Mouse (Mus musculus) R1 (cell line): ENCODE measurements around the gene Dennd2a.

Experiments
- DNase-seq: peaks from one replicate; pipeline ENCODE4 v3.0.0-alpha.2; 2018; ENCODE audit warnings: low read depth, low spot score

The Dennd2a gene

DNA sequence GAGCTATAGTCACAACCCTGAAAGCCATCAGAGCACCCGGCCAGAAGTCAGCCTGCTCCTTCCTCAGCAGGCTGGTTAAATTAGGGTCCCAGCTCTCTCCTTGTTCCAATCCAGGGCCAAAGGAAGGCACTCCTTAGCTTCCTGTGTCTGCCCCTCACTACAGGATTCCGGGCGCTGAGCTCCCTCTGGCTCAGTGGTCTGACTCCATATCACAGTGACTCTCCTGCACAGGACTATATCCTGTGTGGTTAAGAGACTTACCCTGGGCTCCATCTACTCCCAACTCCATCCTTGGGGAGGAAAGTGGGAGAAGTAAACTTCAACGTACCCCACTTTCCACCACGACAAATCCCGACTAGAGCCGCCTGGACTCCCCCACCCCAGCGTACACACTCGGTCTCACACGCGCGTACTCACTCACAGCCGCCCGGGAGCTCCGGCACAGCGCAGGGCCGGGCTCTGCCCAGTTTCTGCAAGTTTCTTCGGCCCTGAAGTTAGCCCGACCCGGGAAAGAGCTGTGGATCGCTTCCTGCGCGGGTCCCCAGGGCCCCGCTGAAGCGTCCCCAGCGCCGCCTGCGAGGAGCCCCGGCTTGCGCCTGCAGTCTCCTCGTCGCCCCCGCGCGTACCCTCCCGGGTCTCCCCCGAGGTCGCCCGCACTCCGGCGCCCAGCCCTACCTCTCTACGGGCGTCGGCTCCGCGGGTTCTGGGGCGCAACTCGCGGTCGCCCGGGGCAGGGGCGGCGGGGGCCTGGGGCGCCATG is 587 bp downstream of the Dennd2a start:
- DNase-seq: peak; percentile 78

DNA sequence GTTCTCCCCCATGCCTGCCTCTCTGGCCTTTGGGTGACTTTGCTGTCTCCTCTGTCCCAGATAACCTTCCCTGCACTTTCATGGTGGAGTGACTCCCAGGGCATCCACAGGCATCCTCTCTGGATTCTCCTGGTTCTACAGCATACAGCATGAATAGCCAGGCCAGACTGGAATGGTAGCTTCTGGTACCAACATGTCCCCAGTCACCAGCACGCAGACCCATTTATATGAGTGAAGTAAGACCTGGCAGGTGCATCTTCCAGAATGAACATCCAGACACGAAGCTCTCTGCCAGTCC is 2.1 kb downstream of the Dennd2a start:
- no peak for DNase-seq

DNA sequence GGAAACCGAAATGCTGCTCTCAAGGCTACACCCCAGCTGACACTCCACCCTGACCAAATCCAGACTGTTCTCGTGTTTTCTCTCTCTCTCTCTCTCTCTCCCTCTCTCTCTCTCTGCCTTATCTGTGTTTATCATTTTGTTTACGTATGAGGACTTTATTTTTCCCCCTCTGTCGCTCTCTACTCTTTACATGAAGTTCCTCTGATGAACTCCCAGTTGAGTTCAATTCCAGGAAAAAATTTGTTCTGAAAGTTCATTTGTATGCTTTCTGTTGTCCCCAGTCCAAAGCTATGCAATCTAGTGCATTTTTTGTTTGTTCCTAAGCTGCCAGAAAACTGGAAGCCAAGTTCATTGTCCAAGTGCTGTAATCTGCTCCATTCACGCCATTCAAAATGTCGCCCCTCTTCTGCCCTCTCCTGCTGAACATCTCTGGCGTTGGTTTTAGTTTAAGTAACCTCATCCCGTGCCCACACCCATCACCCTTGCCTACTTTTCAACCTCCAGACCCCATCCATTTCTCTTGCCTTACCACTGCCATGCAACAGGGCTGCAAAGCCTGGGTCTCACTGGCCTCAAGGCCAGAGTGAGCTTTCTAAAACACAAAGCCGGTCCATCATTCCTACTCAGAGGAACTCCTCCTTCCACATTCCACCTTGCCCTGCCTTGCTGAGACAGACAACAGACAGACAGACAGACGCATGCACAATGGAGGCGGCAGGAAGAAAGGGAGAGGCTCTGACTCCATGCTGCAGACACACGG is 2.6 kb downstream of the Dennd2a start:
- peak; percentile 67 for DNase-seq

DNA sequence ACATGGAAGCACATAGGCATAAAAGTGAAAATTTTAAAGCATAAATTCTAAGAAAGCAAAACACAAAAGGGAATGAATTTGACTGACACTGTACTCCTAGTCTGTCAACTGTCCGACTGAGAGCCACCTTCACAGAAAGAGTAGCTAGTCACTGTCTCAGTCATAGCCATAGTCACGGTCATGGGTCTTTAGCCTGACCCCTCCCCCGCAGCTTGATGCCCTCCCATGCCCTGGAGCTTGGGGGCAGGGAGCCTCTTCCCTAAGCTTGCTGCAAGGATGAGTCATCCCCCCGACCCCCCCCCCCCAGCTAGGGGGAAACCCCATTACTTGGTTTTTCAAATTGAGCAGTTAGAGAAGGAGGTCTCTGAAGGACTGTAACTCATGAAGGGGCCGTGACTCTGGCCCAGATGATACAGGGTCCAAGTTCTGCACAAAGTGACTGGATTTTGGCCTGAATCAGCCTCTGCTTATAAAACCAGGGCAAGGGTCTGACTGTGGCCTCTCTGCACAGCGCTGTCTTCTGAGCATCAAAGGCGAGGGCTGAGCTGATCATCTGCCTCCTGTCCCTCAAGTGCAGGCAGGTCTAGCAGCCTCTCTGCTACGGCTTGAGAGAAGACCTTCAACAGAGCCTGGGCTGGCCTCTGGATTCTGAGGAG is 5.6 kb downstream of the Dennd2a start:
- no peak for DNase-seq

DNA sequence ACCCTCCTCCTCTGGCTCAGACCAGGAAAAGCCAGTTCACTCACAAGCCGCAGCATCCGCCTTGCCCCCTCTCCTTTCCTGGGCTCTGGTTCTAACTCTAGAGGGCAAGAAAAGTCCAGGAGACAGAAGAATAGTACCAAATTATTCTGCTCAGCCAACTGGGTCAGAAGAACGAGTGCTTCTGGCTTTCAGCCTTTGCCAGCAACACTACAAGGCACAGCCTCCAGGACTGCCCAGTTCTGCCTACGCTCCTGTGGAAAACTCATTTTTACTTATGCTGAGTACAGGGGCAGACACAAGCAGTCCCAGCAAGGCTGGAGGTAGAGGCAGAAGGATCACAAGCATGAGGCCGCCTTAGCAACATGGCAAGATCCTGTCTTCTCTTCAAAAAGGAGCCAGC is 9.6 kb downstream of the Dennd2a start:
- no peak for DNase-seq

DNA sequence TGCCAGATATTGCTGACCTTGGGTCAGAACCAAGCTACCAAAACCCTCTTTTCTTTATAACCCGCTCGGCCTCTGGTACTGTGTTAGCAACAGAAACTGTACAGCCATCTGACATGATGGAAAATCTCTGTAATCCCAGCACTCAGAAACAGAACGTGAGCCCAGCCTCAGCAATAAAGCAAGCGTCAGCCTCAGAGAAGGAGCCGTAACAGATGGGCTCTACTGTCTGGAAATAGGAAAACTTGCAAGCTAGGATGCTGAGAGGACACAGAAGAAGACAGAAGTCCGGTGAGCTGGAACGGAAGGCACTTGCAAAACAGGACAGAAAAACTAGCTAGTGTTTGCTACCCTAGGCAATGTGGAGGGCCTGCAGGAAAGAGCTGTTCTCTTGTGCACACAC is 12.2 kb downstream of the Dennd2a start:
- DNase-seq: no peak

DNA sequence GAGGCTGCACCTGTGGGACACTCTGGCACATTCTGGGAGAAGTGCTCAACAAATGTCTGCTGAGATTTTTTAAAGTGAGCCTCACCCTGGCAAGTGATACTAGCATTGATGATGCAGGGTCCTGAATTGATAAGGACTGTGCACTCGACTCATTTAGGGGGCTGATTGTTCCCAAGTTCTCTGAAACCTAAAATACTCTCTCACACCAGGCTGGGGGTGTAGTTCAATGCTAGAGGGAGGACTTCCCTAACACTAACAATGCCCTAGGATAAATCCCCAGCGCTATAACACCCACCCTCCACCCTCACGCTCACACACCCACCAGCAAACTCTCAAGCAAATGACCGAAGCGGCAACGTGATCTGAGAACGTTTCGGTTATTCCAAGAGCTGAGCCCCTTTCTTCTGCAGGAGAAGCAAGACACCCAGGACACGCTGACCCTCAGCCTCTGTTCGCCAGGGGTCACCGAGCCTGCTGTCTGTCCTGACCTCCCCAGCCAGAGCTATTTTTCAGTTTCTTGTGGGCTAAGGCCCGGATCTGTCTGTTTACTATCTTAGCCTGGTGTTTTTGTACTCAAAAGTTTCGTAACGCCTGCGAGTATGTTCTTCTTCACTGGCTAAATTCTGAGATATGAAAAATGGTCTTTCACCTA is 13.8 kb downstream of the Dennd2a start:
- DNase-seq: no peak

DNA sequence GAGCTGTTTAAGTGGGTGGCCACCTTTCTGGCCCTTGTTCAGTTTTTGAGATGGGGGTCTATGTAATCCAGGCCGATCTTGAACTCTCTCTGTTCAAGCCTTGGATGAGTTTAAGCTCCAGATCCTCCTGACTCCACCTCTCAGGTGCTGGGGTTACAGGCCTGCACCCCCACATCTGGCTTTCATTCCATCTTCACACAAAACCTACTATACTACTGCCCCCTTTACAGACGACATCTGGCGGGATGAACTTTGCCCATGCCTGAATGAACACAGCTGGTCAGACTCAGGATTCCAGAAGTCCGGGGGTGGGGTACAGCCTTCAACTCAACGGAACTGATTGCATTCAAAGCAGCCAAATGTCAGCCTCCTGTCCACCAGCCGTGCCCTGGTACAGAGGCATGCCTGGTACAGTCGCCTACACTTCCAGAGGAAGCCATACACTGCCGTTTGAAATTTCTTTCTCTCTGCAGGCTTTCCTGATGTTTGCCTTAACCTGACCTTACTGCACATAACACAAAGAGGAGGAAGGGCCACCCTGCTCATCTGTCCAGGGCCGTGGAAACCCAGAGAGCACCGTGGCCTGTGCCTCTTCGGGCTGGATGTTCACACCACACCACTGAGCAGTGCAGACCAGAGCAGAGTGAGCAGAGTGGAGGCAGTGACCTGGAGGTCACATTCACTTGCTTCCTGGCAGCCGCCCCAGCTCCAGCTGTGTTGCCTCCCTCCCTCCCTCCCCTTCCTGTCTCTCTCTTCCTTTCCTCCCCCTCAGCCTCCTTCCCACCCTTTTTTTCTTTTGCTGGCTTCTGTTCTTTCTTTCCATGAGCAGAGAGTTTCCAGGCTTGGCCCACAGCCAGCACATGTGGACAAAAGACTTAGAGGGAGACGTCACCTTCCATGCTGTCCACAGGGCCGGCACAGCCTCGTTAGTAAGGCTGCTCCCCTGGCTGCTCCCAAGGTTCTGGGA is 14.8 kb downstream of the Dennd2a start:
- DNase-seq: peak; percentile 80

DNA sequence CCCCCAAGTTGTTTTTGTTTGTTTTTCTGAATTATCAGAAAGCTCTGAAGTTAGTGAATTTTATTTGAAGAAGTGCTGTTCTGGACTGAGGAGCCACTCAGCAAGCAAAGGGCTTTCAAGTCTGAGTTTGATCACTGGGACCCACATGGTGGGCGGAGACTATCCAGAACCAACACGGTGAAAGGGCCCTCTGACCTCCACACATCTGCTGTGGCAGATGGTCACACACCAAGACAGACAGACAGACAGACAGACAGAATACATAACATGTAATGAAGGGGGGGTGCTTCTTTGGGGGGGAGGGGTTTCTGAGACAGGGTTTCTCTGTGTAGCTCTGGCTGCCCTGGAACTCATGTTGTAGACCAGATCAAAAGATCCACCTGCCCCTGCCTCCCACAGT is 17.1 kb downstream of the Dennd2a start:
- DNase-seq: no peak

DNA sequence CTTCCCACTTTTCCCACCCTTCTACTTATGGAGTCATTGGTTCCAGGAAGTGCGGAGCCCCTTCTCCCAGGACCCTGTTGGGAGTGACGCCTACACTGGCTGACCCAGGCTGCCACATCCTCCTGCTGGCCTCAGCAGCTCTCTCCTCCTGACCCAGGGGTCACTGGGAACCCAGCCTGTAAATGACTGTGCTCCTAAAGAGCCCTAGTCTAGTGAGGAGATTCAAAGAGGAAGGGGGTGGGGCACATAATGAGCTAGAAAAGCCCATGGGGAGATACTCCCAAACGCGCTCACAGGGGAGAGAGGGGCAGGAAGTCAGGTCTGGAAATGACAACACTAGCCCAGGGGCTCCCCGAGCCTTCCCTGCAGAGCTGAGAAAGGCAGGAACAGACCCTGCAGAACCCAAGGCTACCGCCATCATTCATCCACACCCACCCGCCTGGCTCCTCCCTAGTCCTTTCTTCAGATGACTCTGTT is 17.9 kb downstream of the Dennd2a start:
- DNase-seq: peak; percentile 79

DNA sequence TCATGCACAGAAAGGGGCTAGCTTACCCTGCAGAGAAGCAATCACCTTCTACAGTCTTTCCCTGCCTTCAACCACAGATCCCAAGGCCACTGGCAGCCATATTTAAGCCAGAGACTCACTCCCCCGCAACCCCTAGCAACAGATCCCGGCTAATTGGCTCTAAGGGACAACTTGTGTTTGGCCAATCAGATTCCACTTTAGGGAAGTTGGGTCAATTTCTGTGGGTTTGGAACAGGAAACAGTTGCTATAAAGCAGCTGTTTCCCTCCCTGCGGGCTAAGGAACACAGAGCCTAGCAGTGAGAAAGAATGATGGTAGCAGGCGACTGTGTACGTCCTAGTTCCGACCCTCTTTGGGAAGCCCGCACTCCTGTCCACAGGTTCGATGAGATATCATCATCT is 19.4 kb downstream of the Dennd2a start:
- DNase-seq: peak; percentile 82

DNA sequence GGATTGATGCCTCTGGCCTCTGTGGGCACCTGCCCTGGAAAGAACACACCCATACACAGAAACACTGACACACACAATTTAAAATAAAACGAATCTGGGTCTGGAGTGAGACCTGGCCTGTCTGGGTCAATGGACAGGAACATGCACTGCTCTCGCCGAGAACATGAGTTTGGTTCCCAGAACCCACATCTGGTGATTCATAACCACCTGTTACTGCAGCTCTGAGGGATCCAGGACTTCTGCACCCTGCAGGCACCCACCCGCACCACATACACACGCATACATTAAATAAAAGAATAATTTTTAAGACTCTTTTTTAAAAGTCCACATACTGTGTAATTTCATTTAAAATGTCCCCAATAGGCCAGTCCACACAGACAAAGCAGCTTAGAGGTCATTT is 20.4 kb downstream of the Dennd2a start:
- no peak for DNase-seq

DNA sequence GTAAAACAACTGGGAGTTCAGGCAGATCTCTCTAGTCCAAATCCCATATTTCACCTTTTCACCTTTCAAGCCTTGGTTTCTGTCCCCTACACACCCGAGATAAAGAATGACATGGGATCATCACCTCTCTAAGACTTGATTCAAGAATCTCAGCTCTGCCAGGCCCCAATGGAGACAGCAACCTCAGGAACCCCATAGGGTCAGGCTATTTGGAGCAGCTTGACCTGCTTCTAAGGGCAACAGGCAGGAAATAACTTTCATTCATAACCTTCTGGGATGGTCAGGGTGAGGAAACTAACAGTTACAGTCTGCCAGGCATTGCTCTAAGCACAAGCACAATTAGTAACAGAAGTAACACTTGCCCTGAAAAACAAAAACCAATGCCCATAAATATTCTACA is 21.0 kb downstream of the Dennd2a start:
- no peak for DNase-seq

DNA sequence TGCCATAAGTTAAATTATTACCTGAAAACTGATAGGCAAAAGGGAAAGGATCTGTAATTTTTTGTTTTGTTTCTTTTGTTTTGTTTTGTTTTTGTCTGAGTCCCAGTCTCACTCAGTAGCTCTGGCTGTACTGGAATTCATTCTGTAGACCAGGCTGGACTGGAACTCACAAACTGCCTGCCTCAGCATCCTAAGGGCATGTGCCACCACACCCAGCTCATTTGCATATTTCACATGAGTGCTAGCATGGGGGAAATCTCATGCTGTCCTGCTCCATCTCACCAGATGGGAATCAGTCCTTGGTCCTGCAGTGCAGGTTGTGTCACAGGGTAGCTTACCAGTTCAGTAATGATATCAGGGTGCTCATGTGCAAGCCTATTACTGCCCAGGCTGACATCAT is 22.7 kb downstream of the Dennd2a start:
- no peak for DNase-seq

DNA sequence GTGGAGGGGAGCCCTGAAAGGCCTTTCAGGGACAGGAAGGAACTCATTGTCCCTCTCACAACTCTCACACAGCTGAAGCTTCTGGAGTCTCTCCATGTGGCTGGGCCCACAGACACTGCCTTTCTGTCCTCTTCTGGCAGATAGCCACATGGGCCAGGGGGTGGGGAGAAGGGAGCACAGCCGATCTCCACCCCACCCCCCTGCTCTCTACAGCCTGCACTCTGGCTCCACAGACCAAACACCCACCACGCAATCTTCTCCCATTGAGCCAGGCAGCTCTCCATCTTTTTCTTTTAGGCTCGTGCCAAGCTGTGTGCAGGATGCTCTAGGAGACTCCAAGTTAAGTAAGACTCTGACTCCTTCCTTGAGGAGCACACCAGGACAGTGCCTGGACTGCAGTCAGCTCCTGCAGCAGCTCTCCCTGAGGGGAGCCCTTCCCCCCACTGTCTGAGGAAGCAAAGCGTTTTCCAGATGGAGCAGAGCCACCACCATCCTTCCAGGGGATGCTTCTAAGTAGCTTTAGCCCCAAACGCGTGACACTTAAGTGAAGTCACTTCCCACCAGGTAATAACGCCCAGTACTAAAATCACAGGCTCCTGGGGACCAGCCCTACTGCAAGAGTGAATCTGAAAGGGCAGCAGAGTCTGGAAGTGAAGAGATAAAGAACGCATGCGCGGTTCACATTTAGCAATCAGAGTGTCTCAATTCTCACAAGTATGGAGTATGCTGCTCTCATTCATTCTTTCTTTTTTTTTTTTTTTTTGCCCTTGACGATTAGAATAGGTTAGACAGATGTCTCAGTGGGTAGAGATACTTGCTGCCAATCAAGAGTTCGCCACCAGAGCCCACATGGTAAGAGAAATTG is 28.8 kb downstream of the Dennd2a start:
- no peak for DNase-seq

DNA sequence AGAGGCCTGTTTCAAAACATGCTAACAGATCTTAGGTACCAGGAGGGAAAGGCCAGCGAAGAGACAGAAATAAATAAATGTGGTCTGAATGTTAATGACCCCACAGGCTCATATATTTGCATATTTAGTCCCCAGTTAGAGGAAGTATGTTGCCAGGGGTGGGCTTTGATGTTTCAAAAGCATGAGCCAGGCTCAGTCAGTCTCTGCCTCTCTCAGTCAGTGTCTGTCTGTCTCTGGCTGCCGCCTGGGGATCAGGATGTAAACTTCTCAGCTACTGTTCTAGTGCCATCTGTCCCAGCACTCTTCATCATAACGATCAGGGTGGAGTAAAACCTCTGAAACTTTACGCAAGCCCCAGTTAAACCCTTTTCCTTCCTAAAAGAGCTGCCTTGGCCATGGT is 29.9 kb downstream of the Dennd2a start:
- no peak for DNase-seq

DNA sequence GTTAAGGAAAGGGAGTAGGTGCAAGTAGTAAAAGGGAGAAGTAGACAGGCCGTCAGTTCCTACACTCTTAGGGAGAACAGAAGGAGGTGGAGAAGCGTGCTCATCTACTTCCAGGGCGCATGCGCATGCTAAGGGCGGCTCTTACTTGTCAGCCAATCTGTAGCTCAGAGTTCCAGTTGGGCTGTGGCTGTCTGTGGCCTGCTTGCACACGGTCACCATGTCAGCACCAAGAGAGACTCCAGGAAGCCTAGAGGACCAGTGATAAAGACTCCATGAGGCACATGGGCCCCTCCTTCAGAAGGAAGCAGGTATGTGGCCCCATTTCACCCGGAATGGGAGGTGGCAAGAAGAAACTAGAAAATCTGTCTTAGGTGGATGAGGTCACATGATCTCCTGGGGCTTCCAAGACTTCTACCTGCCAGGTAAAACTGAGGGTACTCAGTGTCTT is 30.3 kb downstream of the Dennd2a start:
- DNase-seq: peak; percentile 94

DNA sequence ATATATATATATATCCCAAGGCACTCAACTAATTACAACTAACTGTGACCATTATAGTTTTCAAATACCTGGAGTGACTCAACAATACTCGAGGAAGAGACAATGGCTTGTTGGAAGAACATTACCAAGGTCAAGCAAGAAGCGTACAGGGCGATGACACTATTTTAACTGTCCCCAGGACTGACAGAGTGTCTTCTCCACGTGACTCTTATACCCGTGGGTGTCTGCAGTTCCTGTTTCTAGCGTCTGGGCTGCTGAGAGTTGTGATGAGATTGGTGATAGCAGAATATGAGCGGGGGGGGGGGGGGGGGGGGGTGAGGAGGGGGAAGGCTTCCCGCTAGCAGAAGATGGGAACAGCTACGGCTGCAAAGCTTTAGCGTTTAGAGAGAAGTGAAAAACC is 30.9 kb downstream of the Dennd2a start:
- peak; percentile 39 for DNase-seq

DNA sequence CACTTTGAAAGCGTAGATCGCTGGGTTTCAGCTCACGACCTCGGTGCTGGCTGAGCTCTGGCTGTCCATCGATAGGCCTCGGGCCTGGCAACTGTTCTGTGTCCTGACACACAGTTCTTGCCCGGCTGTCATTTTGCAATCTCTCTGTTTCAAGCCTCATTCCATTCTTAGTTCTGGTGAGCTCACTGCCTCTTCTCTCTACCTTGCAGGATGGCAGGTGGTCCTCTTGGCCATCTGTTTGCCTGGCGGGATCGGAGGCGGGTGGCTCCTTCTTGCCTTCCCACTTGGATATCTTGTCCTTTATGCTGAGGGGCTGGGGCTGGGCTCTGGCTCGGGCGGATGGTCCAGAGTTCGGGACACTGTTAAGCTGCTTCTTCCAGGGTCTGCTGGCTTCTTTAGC is 34.5 kb downstream of the Dennd2a start:
- DNase-seq: no peak

DNA sequence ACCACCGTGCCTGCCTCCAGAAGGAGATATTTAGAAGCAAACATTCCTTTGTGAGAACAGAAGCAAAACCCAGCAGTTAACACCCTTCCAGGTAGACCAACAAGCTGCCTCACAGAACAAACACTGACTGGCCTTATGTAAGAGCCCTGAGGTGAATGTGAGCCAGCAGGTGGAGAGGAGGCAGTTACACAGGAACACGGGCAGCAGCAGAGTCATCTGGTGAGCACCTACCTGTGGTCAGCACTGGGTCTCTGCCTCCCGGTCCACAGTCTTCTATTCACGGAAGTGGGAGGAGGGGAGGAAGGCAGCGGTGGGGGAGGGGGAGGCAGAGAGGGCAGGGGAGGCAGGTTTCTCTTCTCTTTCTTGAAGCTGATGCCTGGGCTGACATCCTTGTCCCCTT is 35.2 kb downstream of the Dennd2a start:
- DNase-seq: no peak
